Mouse (Mus musculus): Measurements from ENCODE around the gene Tmem39a.

Gene Tmem39a

GRCm38 (mm10) chr16:38624303-38624702, 65.8 kb downstream of the Tmem39a start:
- in situ Hi-C loops (cut with MboI; ENCODE audit: unreplicated experiment in 2 of 2), result loop anchor here in 1 of 2 experiments (10.0 kb wide), 1 partner anchor 100 kb away; no protein-coding TSS in a partner anchor

GRCm38 (mm10) chr16:38625411-38625810, 66.9 kb downstream of the Tmem39a start:
- in situ Hi-C loops (cut with MboI; ENCODE audit: unreplicated experiment in 2 of 2), result loop anchor here (5.0 to 10.0 kb wide), 2 partner anchors 88 to 99 kb away; no protein-coding TSS in a partner anchor

- in situ Hi-C loops (cut with MboI; ENCODE audit: unreplicated experiment in 2 of 2), result loop anchor here (5.0 to 10.0 kb wide), 2 partner anchors 89 to 99 kb away; no protein-coding TSS in a partner anchor
Observed at GRCm38 (mm10) chr16:38625811-38626369, 67.4 kb downstream of the Tmem39a start.

- in situ Hi-C loops (cut with MboI; ENCODE audit: unreplicated experiment in 2 of 2), result loop anchor here (5.0 to 10.0 kb wide), 2 partner anchors 73 to 180 kb away; no protein-coding TSS in a partner anchor
Observed at GRCm38 (mm10) chr16:38632147-38632546, 73.6 kb downstream of the Tmem39a start.

GRCm38 (mm10) chr16:38635833-38636390, 77.4 kb downstream of the Tmem39a start:
- in situ Hi-C loops (cut with MboI; ENCODE audit: unreplicated experiment in 2 of 2), result loop anchor here in 1 of 2 experiments (10.0 kb wide), 1 partner anchor 69 kb away; no protein-coding TSS in a partner anchor

GRCm38 (mm10) chr16:38636682-38637081, 78.2 kb downstream of the Tmem39a start:
- in situ Hi-C loops (cut with MboI; ENCODE audit: unreplicated experiment in 2 of 2), result loop anchor here in 1 of 2 experiments (10.0 kb wide), 1 partner anchor 68 kb away; no protein-coding TSS in a partner anchor

- in situ Hi-C loops (cut with MboI; ENCODE audit: unreplicated experiment in 2 of 2), result loop anchor here in 1 of 2 experiments (10.0 kb wide), 1 partner anchor 68 kb away; no protein-coding TSS in a partner anchor
Observed at GRCm38 (mm10) chr16:38637085-38637484, 78.6 kb downstream of the Tmem39a start.
